Mouse (Mus musculus) induced T-regulatory cell, adult 2 months (primary cell): ENCODE measurements around the gene Traf3.
A peak's percentile ranks its signal among the peaks of the same experiment; 100 is the strongest.

Experiments used
- DNase-seq: peaks from one replicate; pipeline ENCODE4 v3.0.0-alpha.2; 2012; ENCODE audit warnings: low read depth

Traf3 gene

GRCm38 (mm10) chr12:111153946-111154345 lies 12.2 kb upstream of the Traf3 start:
- DNase-seq = no peak

GRCm38 (mm10) chr12:111154641-111155040 lies 11.5 kb upstream of the Traf3 start:
- DNase-seq = no peak

- no peak for DNase-seq
These were observed 10.4 kb upstream of the Traf3 start for GRCm38 (mm10) chr12:111155756-111156155.

GRCm38 (mm10) chr12:111159659-111160428 lies 6.3 kb upstream of the Traf3 start:
- peak; percentile 93 for DNase-seq

GRCm38 (mm10) chr12:111160871-111161270 lies 5.3 kb upstream of the Traf3 start:
- peak; percentile 53 for DNase-seq

- peak; percentile 64 for DNase-seq
These were observed 4.2 kb upstream of the Traf3 start for GRCm38 (mm10) chr12:111161943-111162311.

GRCm38 (mm10) chr12:111162312-111163061 lies 3.7 kb upstream of the Traf3 start:
- DNase-seq = peak; percentile 68

GRCm38 (mm10) chr12:111164310-111164751 lies 1.8 kb upstream of the Traf3 start:
- DNase-seq = peak; percentile 92

GRCm38 (mm10) chr12:111165146-111165812 lies 891 bp upstream of the Traf3 start:
- DNase-seq = peak; percentile 82

- DNase-seq = peak; percentile 59
These were observed 615 bp downstream of the Traf3 start for GRCm38 (mm10) chr12:111166681-111167289.

- DNase-seq = no peak
These were observed 2.7 kb downstream of the Traf3 start for GRCm38 (mm10) chr12:111168891-111169290.

- peak; percentile 26 for DNase-seq
These were observed 12.6 kb downstream of the Traf3 start for GRCm38 (mm10) chr12:111178772-111179171.

- DNase-seq = peak; percentile 82
These were observed 15.7 kb downstream of the Traf3 start for GRCm38 (mm10) chr12:111181848-111182247.

GRCm38 (mm10) chr12:111182378-111182777 lies 16.2 kb downstream of the Traf3 start:
- DNase-seq = no peak

GRCm38 (mm10) chr12:111184476-111184875 lies 18.3 kb downstream of the Traf3 start, which contains the start of gene 4930595D18Rik:
Gene 4930595D18Rik, minus strand, starts transcription at chr12:111184491.
- DNase-seq = no peak

GRCm38 (mm10) chr12:111186986-111187385 lies 20.8 kb downstream of the Traf3 start:
- DNase-seq = no peak

- DNase-seq = no peak
These were observed 22.1 kb downstream of the Traf3 start for GRCm38 (mm10) chr12:111188295-111188694.

- DNase-seq = no peak
These were observed 24.2 kb downstream of the Traf3 start for GRCm38 (mm10) chr12:111190355-111190754.

GRCm38 (mm10) chr12:111190891-111191290 lies 24.7 kb downstream of the Traf3 start:
- no peak for DNase-seq

- no peak for DNase-seq
These were observed 26.6 kb downstream of the Traf3 start for GRCm38 (mm10) chr12:111192777-111193176.

GRCm38 (mm10) chr12:111193331-111193730 lies 27.2 kb downstream of the Traf3 start:
- no peak for DNase-seq

GRCm38 (mm10) chr12:111196548-111196947 lies 30.4 kb downstream of the Traf3 start:
- no peak for DNase-seq
